In the genomic region with DNA sequence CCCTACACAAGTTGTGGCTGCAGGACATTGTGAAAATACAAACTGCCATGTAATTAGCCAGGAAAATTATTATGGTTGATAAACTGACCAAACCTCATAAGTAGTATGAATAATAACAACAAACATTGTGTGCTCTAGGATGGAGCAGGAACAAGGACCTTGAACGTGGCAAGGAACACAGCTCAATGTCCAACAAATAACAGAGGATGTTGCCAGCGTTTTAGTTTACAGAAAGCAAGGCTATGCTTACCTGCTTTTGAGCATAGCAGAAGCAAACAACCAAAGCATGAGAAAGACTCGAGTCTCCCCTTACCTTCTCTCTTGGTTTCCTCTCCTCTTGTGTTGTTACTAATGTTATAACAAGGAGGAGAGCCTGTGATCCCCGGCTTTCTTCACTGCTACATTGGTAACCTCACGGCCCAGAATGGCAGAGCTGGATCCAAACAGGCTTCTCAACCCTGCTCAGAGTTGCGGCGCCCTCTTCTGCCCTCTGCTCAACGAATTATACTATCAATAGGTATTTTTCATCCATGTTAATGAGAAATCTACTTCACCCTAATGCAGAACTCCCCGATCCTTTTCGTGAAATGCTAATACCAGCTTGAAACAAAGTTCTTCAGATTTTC, we compare ENCODE assay signal across 8 mouse cellular contexts. TPM values are rescaled to one million over a fixed set of nuclear protein-coding genes. Genes with fewer than 3 reads are reported as not detected.
A peak's percentile ranks its signal among the peaks of the same experiment; 100 is the strongest.
DNase-seq lines count a peak whose midpoint lies in the region; ATAC-seq and TF ChIP-seq lines count a peak whose summit lies in the region.

No protein-coding gene starts in this region.

- H3K4me2 ChIP-seq in embryonic facial prominence, embryonic 11.5 days (ENCODE audit: low read depth, low read length) = peak overlapping the region; percentile 49
- peak overlapping the region; percentile 79 for H3K4me2 ChIP-seq in hindbrain, embryonic 16.5 days (ENCODE audit: low read length)

- H3K4me3 ChIP-seq in heart, adult 2 months = peak overlapping the region; percentile 45
- H3K4me3 ChIP-seq in E14TG2a.4 (replicated peaks; ENCODE audit: low read length) = peak overlapping the region; percentile 96
- H3K4me3 ChIP-seq in embryonic facial prominence, embryonic 11.5 days (ENCODE audit: low read depth, low read length) = no peak overlapping the region; the same call in 1 of the 2 replicates
- H3K4me3 ChIP-seq in hindbrain, embryonic 16.5 days (ENCODE audit: low read length) = peak overlapping the region; percentile 98
- peak overlapping the region; percentile 93 for H3K4me3 ChIP-seq in midbrain, embryonic 10.5 days

- H3K36me3 ChIP-seq in heart, adult 2 months (ENCODE audit: control insufficient read depth, insufficient read depth, low read length) = peaks cover 8% of the 10 kb centered on the region
- no peaks in the 10 kb centered on the region for H3K36me3 ChIP-seq in E14TG2a.4 (ENCODE audit: insufficient read depth, low read length)
- H3K36me3 ChIP-seq in embryonic facial prominence, embryonic 11.5 days (replicated peaks; ENCODE audit: control insufficient read depth, insufficient read depth, low read depth, low read length) = no peaks in the 10 kb centered on the region
- no peaks in the 10 kb centered on the region for H3K36me3 ChIP-seq in hindbrain, embryonic 16.5 days (ENCODE audit: control insufficient read depth, insufficient read depth, low read length)
- H3K36me3 ChIP-seq in midbrain, embryonic 10.5 days = 0 out of 2 replicates have a peak, but pooled peaks cover 5% of the 10 kb centered on the region

- intact Hi-C loops in heart, adult 2 months (cut with DNase I) = loop anchor here (5.0 kb wide), 2 partner anchors 252 to 548 kb away; a partner anchor contains a TSS
- intact Hi-C loops in heart, postnatal 25 days (cut with DNase I) = loop anchor here (10.0 kb wide), 1 partner anchor 435 kb away; no protein-coding TSS in a partner anchor

- peaks cover 25% of the 10 kb centered on the region for H3K4me1 ChIP-seq in heart, adult 2 months (ENCODE audit: control insufficient read depth, insufficient read depth, low read length)
- peaks cover 70% of the 10 kb centered on the region for H3K4me1 ChIP-seq in E14TG2a.4 (replicated peaks; ENCODE audit: low read depth, low read length)
- peaks cover 3% of the 10 kb centered on the region; the same call in 1 of the 2 replicates for H3K4me1 ChIP-seq in embryonic facial prominence, embryonic 11.5 days (ENCODE audit: control insufficient read depth, insufficient read depth, low read length)
- peaks cover 30% of the 10 kb centered on the region for H3K4me1 ChIP-seq in hindbrain, embryonic 16.5 days (ENCODE audit: control insufficient read depth, insufficient read depth, low read depth, low read length)
- H3K4me1 ChIP-seq in midbrain, embryonic 10.5 days = peaks cover 62% of the 10 kb centered on the region

- no peaks in the 10 kb centered on the region for H3K27me3 ChIP-seq in heart, adult 2 months (ENCODE audit: control insufficient read depth, insufficient read depth, low read length)
- no peaks in the 10 kb centered on the region for H3K27me3 ChIP-seq in E14TG2a.4 (ENCODE audit: insufficient read depth, low read length)
- no peaks in the 10 kb centered on the region for H3K27me3 ChIP-seq in embryonic facial prominence, embryonic 11.5 days (ENCODE audit: control insufficient read depth, insufficient read depth, low read length)
- no peaks in the 10 kb centered on the region for H3K27me3 ChIP-seq in hindbrain, embryonic 16.5 days (replicated peaks; ENCODE audit: control insufficient read depth, insufficient read depth, low read length)
- H3K27me3 ChIP-seq in midbrain, embryonic 10.5 days (ENCODE audit: low read depth, poor library complexity, severe bottlenecking) = no peaks in the 10 kb centered on the region

- peaks cover 3% of the 10 kb centered on the region for H3K79me2 ChIP-seq in heart, adult 2 months (replicated peaks; ENCODE audit: control insufficient read depth, insufficient read depth, low read length)

- peak overlapping the region; percentile 90 for H3K27ac ChIP-seq in heart, adult 2 months
- no peak overlapping the region for H3K27ac ChIP-seq in embryonic facial prominence, embryonic 11.5 days (replicated peaks; ENCODE audit: low read depth, low read length)
- peak overlapping the region; percentile 97 for H3K27ac ChIP-seq in hindbrain, embryonic 16.5 days (ENCODE audit: low read depth, low read length)
- H3K27ac ChIP-seq in midbrain, embryonic 10.5 days (replicated peaks) = peak overlapping the region; percentile 99

- TF ChIP-seq EP300 in heart, adult 2 months (IDR thresholded peaks at IDR 0.05; ENCODE audit: insufficient read depth, low read depth, low read length) = no peak

- WGBS in heart, adult 2 months = 17% methylated on average over 10 of the region's 10 CpGs
- WGBS in embryonic facial prominence, embryonic 11.5 days = 55% methylated on average over 10 of the region's 10 CpGs
- 36% methylated on average over 10 of the region's 10 CpGs for WGBS in hindbrain, embryonic 16.5 days
- 59% methylated on average over 10 of the region's 10 CpGs for WGBS in midbrain, embryonic 10.5 days

- H3K9ac ChIP-seq in heart, adult 2 months (ENCODE audit: low read depth, low read length) = peak overlapping the region; percentile 29
- H3K9ac ChIP-seq in embryonic facial prominence, embryonic 11.5 days (replicated peaks; ENCODE audit: low read length) = no peak overlapping the region
- H3K9ac ChIP-seq in hindbrain, embryonic 16.5 days (ENCODE audit: low read depth, low read length) = peak overlapping the region; percentile 100

- no peak for ATAC-seq in embryonic facial prominence, embryonic 11.5 days (replicated peaks; ENCODE audit: insufficient number of reproducible peaks, low FRiP score, low TSS enrichment, low read depth)
- no peak for ATAC-seq in hindbrain, embryonic 16.5 days

- peak; percentile 27 for TF ChIP-seq CTCF in heart, adult 2 months (IDR thresholded peaks at IDR 0.05)
- no peak for TF ChIP-seq CTCF in E14TG2a.4 (conservative IDR thresholded peaks at IDR 0.05; ENCODE audit: low read length)

- peak in 1 of 2 experiments; percentile 43 for DNase-seq in heart, adult 2 months
- no peak for DNase-seq in heart, postnatal 25 days (ENCODE audit: low spot score)
- no peak for DNase-seq in embryonic facial prominence, embryonic 11.5 days (ENCODE audit: low spot score)
- DNase-seq in midbrain, embryonic 10.5 days (ENCODE audit: low spot score) = no peak
- DNase-seq in frontal cortex, postnatal 10 days (ENCODE audit: low spot score in 2 of 2) = no peak
- DNase-seq in retina, postnatal 1 day = no peak

- TF ChIP-seq POLR2A in heart, adult 2 months (IDR thresholded peaks at IDR 0.05; ENCODE audit: insufficient read depth, low read depth, low read length) = no peak

- H3K9me3 ChIP-seq in E14TG2a.4 (ENCODE audit: low read length) = no peaks in the 10 kb centered on the region
- no peaks in the 10 kb centered on the region for H3K9me3 ChIP-seq in embryonic facial prominence, embryonic 11.5 days (replicated peaks; ENCODE audit: control insufficient read depth, low read length)
- H3K9me3 ChIP-seq in hindbrain, embryonic 16.5 days (ENCODE audit: control insufficient read depth, low read length) = no peaks in the 10 kb centered on the region
- no peaks in the 10 kb centered on the region for H3K9me3 ChIP-seq in midbrain, embryonic 10.5 days (replicated peaks)

RNA-seq across cellular contexts. Expression of a gene that starts 0.7 kb away (rescaled TPM):
- 10 to 100 TPM; 10.6 to 11.1 TPM for total RNA-seq in heart, adult 2 months (2021)
- 6.7 and 10.2 TPM in 2 replicates for polyA plus RNA-seq in heart, adult 2 months (2012; rRNA removed)
- 10 to 100 TPM in 1 of 2 experiments, 1 to 10 TPM in 1; 9.9 to 12.4 TPM for total RNA-seq in heart, postnatal 25 days (2021)
- polyA plus RNA-seq in embryonic facial prominence, embryonic 11.5 days (2014; fragmentation: Nextera tagmentation; extraction: Ambion mirVana) = 14.9 and 16.4 TPM in 2 replicates
- 11.2 and 12.8 TPM in 2 replicates for polyA plus RNA-seq in hindbrain, embryonic 16.5 days (2015; fragmentation: Nextera tagmentation; extraction: Ambion mirVana)
- polyA plus RNA-seq in midbrain, embryonic 10.5 days (2016; fragmentation: Nextera tagmentation; extraction: Ambion mirVana) = 10.2 and 11.0 TPM in 2 replicates

RNA-seq across cellular contexts. Expression of a gene that starts 45.1 kb away (rescaled TPM):
- total RNA-seq in heart, adult 2 months (2021) = 100 to 1,000 TPM; 418 to 454 TPM
- polyA plus RNA-seq in heart, adult 2 months (2012; rRNA removed) = 101 and 165 TPM in 2 replicates
- 100 to 1,000 TPM; 417 to 451 TPM for total RNA-seq in heart, postnatal 25 days (2021)
- 22.8 and 24.2 TPM in 2 replicates for polyA plus RNA-seq in embryonic facial prominence, embryonic 11.5 days (2014; fragmentation: Nextera tagmentation; extraction: Ambion mirVana)
- 57.3 and 62.1 TPM in 2 replicates for polyA plus RNA-seq in hindbrain, embryonic 16.5 days (2015; fragmentation: Nextera tagmentation; extraction: Ambion mirVana)
- polyA plus RNA-seq in midbrain, embryonic 10.5 days (2016; fragmentation: Nextera tagmentation; extraction: Ambion mirVana) = 17.8 and 22.2 TPM in 2 replicates
